Mouse (Mus musculus) liver, embryonic 14.5 days (tissue): ENCODE measurements around the gene Bex2. TPM values are rescaled to one million over a fixed set of nuclear protein-coding genes. Genes with fewer than 3 reads are reported as not detected.
"Not testable (repeated sequence)": the region's sequence is repeated elsewhere in the genome, so short reads cannot be mapped to it uniquely, and the experiment has no call there.

Source experiments
- ATAC-seq: fragments of 200-750 bp; cut with Nextera tagmentation; 2 replicates; pipeline ENCODE4 v1.8.0; 2017; ENCODE audit warnings: moderate number of reproducible peaks, mild to moderate bottlenecking, moderate library complexity; ENCODE audit not compliant: insufficient read depth
- DNase-seq, 3 experiments: peaks; one replicate each; pipeline ENCODE4 v3.0.0-alpha.2; 2012 to 2013; ENCODE audit warnings: low read depth in 3 of 3, low spot score in 3 of 3
- H3K27ac ChIP-seq: fragments of 300-500 bp; sonication (generic); 2 replicates; pipeline ENCODE4 v1.5.1; 2014; ENCODE audit warnings: moderate library complexity, mild to moderate bottlenecking, control low read depth, inconsistent platforms
- H3K27me3 ChIP-seq: fragments of 300-500 bp; sonication (generic); 2 replicates; pipeline ENCODE4 v1.6.1; 2014; ENCODE audit warnings: mild to moderate bottlenecking, low read length, moderate library complexity; ENCODE audit not compliant: control insufficient read depth, insufficient read depth
- H3K36me3 ChIP-seq: fragments of 300-500 bp; sonication (generic); replicated peaks from 2 replicates; pipeline ENCODE4 v1.6.1; 2014; ENCODE audit warnings: low read depth; ENCODE audit not compliant: control insufficient read depth, insufficient read depth
- H3K4me1 ChIP-seq, 2 experiments: fragments of 200-500 bp in 1 of 2; fragments of 300-500 bp in 1 of 2; sonication (generic) in 1 of 2; replicated peaks; 2 replicates each; pipeline ENCODE4 v1.6.1; 2012 to 2014; ENCODE audit warnings: antibody characterized with exemption in 1 of 2, inconsistent platforms in 1 of 2, low read length in 1 of 2; ENCODE audit not compliant: control insufficient read depth in 2 of 2, insufficient read depth in 2 of 2
- H3K4me2 ChIP-seq: fragments of 300-500 bp; sonication (generic); 2 replicates; pipeline ENCODE4 v1.6.1; 2014; ENCODE audit warnings: low read depth, mild to moderate bottlenecking, control low read depth, moderate library complexity
- H3K4me3 ChIP-seq, 2 experiments: fragments of 200-500 bp in 1 of 2; fragments of 300-500 bp in 1 of 2; sonication (generic) in 1 of 2; 2 replicates each; pipeline ENCODE4 v1.5.1; 2012 to 2014; ENCODE audit warnings: low read depth in 2 of 2, low read length in 2 of 2, mild to moderate bottlenecking in 2 of 2, control low read depth in 1 of 2, inconsistent platforms in 1 of 2, moderate library complexity in 1 of 2; ENCODE audit not compliant: insufficient read depth in 1 of 2
- H3K9ac ChIP-seq: fragments of 300-500 bp; sonication (generic); replicated peaks from 2 replicates; pipeline ENCODE4 v1.6.1; 2014; ENCODE audit warnings: mild to moderate bottlenecking, control low read depth, moderate library complexity
- H3K9me3 ChIP-seq: fragments of 300-500 bp; sonication (generic); 2 replicates; pipeline ENCODE4 v1.6.1; 2016; ENCODE audit warnings: low read length, mixed read lengths; ENCODE audit not compliant: control insufficient read depth
- CTCF ChIP-seq: IDR thresholded peaks from 2 replicates; pipeline ENCODE4 v1.5.1; 2016; ENCODE audit warnings: antibody characterized with exemption, low read depth, control low read depth
- EP300 ChIP-seq: IDR thresholded peaks from 2 replicates; pipeline ENCODE4 v1.6.1; 2016; ENCODE audit warnings: antibody characterized with exemption, low read depth
- WGBS: fragments of 180-500 bp; shearing (Covaris S2); extraction: QIAGEN DNeasy Blood & Tissue Kit; methylation state at CpG from one replicate; pipeline ENCODE4 v1.1.7; 2014; ENCODE audit not compliant: insufficient replicate concordance; 5-methylcytosine and 5-hydroxymethylcytosine counted together
- polyA plus RNA-seq, 2 experiments: library from polyadenylated mRNA; depleted of rRNA in 1 of 2; stranded (reverse) in 1 of 2; unstranded in 1 of 2; fragments of >200 nt; fragmentation: Nextera tagmentation in 1 of 2; extraction: Ambion mirVana in 1 of 2; gene quantifications; 2 replicates each; pipeline versions ENCODE4 v1.2.1 to v1.2.3; 2012 to 2014

Gene Bex2
- polyA plus RNA-seq, 2 experiments, result 93.6 to 127 TPM

DNA sequence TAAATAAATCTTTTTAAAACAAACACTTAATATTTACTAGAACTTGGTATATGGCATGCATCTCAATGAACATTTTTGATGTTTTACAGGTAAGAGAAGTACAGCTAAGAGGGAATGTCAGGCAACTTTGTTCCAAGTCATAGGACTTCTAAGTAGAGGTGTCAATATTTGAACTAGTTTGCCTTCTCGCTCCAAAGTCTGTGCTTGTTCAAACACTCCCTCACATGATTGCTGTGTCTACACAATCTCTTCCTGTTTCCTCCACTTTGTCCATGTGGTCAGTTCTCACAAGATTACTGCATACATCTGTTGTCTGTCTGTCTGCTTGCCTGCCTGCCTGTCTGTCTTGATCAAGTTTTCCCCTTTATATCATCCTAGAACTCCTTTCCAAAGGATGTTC, 7.3 kb downstream of the Bex2 start:
- no peak overlapping the region for H3K4me2 ChIP-seq
- ATAC-seq (no peak), DNase-seq (peak in 1 of 3 experiments; percentile 1)
- H3K4me3 ChIP-seq, result no peak overlapping the region
- H3K4me1 ChIP-seq, result no peaks in the 10 kb centered on the region
- no peaks in the 10 kb centered on the region for H3K27me3 ChIP-seq
- H3K9ac ChIP-seq, result no peak overlapping the region
- TF ChIP-seq CTCF, result no peak
- no peak for TF ChIP-seq EP300
- WGBS, result 57% methylated on average over 1 of the region's 1 CpGs
- no peaks in the 10 kb centered on the region for H3K36me3 ChIP-seq
- no peak overlapping the region for H3K27ac ChIP-seq
- H3K9me3 ChIP-seq, result no peaks in the 10 kb centered on the region

DNA sequence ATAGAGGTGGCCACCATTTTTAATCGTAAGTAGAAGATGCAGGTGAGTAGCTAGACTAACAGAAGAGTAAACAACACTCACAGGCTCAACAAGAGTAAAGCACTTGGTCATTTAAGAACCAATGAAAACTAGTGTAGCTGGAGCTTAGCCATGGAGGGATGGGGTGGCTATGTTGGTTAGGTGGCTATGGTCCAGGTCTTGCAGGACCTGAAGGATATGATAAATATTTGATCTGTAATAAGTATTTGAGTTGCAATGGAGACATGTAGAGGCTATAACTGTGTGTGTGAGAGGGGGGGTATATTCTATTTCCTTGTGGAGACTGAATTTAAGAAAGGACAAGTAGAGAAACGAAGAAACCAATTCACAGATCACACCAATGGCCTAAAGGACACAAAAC, 16.8 kb downstream of the Bex2 start:
- WGBS, result 51% methylated on average over 2 of the region's 2 CpGs
- Histone ChIP-seq H3K27ac (no peak overlapping the region), H3K27me3 (no peaks in the 10 kb centered on the region), H3K4me2 (no peak overlapping the region), H3K4me1 (no peaks in the 10 kb centered on the region), H3K36me3 (no peaks in the 10 kb centered on the region), H3K4me3 (no peak overlapping the region), H3K9me3 (no peaks in the 10 kb centered on the region), H3K9ac (no peak overlapping the region)
- DNase-seq (no peak), ATAC-seq (no peak)
- no peak for TF ChIP-seq EP300
- TF ChIP-seq CTCF, result no peak

DNA sequence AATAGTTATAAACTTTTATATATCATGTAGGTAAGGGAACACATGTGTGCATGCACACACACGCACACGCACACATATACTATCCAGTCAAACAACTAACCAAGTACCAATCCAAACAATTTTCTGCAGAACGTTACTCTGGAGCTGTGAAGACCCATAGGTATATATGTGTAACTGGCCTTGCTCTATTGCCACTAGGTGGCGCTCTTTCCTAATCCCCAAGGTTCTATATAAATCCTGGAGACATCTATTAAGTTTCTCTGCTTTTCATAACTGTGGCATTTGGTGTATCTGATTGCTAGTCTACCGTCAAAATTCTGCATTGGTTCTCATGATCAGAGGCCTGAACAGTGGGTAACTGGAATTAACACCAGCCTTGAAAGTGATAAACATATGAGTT, 20.5 kb downstream of the Bex2 start:
- no peaks in the 10 kb centered on the region for H3K27me3 ChIP-seq
- no peak for TF ChIP-seq EP300
- TF ChIP-seq CTCF, result peak; percentile 70
- H3K4me1 ChIP-seq, result no peaks in the 10 kb centered on the region
- DNase-seq (peak; percentile 30 to 45 (median 37)), ATAC-seq (no peak)
- WGBS, result 10% methylated on average over 5 of the region's 5 CpGs
- no peak overlapping the region for H3K27ac ChIP-seq
- no peak overlapping the region for H3K9ac ChIP-seq
- H3K4me3 ChIP-seq, result no peak overlapping the region
- H3K4me2 ChIP-seq, result no peak overlapping the region
- H3K36me3 ChIP-seq, result no peaks in the 10 kb centered on the region
- H3K9me3 ChIP-seq, result no peaks in the 10 kb centered on the region

DNA sequence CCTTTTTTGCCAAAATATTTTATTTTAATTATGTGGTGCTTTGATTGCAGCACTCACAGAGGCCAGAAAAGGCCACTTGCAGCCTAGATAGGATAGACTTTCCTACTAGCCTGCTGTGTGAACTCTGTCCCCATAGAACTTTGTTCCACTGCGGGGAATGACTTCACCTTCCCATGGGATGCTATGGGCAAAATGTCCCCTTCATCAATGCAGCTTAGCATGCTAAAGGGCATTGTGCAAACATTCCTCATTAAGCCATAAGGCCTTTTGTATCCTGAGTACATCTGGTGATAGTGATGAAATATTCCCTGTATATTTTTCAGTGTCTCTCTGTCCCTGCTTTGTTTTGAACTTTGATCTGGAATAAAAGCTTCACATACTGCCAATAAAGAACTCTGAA, 24.3 kb downstream of the Bex2 start:
- ATAC-seq, result no peak
- no peak for TF ChIP-seq EP300
- TF ChIP-seq CTCF, result no peak
- Histone ChIP-seq H3K4me2 (no peak overlapping the region), H3K27ac (no peak overlapping the region), H3K36me3 (no peaks in the 10 kb centered on the region), H3K27me3 (no peaks in the 10 kb centered on the region), H3K4me1 (no peaks in the 10 kb centered on the region), H3K9me3 (no peaks in the 10 kb centered on the region), H3K4me3 (no peak overlapping the region), H3K9ac (no peak overlapping the region)
- WGBS, result 48% methylated on average over 1 of the region's 1 CpGs
- DNase-seq, result no peak

DNA sequence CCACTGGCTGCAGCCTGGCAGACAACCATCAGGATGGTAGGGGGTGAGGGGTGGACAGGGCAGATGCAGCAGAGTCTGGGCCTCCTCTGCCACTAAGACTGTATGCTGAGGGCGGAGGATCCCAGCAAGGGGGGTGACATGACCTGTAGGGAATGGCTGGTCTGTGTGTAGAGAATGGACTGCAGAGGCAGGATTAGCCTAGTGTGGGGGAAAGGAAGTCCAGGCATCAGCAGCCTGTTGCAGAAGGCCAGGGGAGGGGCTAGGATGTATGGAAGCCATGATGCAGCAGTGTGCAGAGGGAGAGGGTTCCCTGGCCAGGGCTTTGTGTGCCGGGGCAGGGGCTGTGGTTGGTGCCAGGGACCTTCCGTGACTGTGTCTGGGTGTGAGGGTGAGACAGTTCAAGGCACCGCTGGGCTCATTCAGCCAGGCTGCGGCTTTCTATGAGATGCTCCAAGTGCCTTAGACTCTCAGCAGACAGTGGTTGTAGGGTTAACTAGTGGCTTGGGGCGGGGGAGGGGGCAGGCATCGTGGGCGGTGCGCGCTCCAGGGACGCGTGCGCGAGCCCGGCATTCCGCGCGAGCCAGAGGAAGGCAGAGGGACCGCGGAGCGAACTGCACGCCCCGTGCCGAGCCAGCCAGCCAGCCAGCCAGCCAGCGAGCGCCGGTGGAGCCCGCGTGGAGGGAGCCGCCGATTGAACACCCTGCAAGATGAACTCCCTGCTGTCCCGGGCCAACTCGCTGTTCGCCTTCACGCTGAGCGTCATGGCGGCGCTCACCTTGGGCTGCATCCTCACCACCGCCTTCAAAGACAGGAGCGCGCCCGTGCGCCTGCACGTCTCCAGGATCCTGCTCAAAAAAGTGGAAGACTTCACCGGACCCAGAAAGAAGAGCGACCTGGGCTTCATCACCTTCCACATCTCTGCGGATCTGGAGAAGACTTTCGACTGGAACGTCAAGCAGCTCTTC, 35.0 kb downstream of the Bex2 start, which contains the start of gene Arxes1:
Arxes1 (plus strand) TSS at position 569 of the 965 bp plus-strand sequence.
- 19% methylated on average over 14 of the region's 49 CpGs for WGBS
- H3K4me1 ChIP-seq, H3K9ac ChIP-seq, H3K27ac ChIP-seq, H3K9me3 ChIP-seq, DNase-seq, H3K27me3 ChIP-seq, H3K36me3 ChIP-seq: not testable (repeated sequence)
- ATAC-seq, result peak; percentile 72
- H3K4me2 ChIP-seq, result peak within 1 kb of the TSS; percentile 11; the same call in 1 of the 2 replicates
- H3K4me3 ChIP-seq, result 0 out of 4 replicates have a peak within 1 kb of the TSS, but pooled peaks of 1 of the 2 experiments have one; percentile 13
